Mouse (Mus musculus) ES-Bruce4 (cell line): ENCODE data around the gene Cacna1a. TPM values are rescaled to one million over a fixed set of nuclear protein-coding genes. Genes with fewer than 3 reads are reported as not detected.
"Not testable (repeated sequence)": the region's sequence is repeated elsewhere in the genome, so short reads cannot be mapped to it uniquely, and the experiment has no call there.

Experiments
- H3K27ac ChIP-seq: 2 replicates; pipeline ENCODE4 v1.5.1; 2012; ENCODE audit warnings: low read length, inconsistent platforms; ENCODE audit not compliant: insufficient read depth
- H3K27me3 ChIP-seq: 2 replicates; pipeline ENCODE4 v1.6.1; 2012; ENCODE audit warnings: mild to moderate bottlenecking, low read length, inconsistent platforms; ENCODE audit not compliant: control insufficient read depth, poor library complexity, insufficient read depth, severe bottlenecking
- H3K36me3 ChIP-seq: 2 replicates; pipeline ENCODE4 v1.6.1; 2012; ENCODE audit warnings: inconsistent platforms, mild to moderate bottlenecking, low read length, moderate library complexity; ENCODE audit not compliant: control insufficient read depth, poor library complexity, insufficient read depth, severe bottlenecking
- H3K4me1 ChIP-seq: one replicate; pipeline ENCODE4 v1.8.1; 2011; ENCODE audit warnings: low read length; ENCODE audit not compliant: control insufficient read depth, insufficient read depth
- H3K4me3 ChIP-seq: 2 replicates; pipeline ENCODE4 v1.5.1; 2011; ENCODE audit warnings: low read depth, mild to moderate bottlenecking, low read length
- H3K9ac ChIP-seq: 2 replicates; pipeline ENCODE4 v1.6.1; 2012; ENCODE audit warnings: low read depth, mild to moderate bottlenecking, inconsistent platforms; ENCODE audit not compliant: poor library complexity, severe bottlenecking
- H3K9me3 ChIP-seq: replicated peaks from 2 replicates; pipeline ENCODE4 v1.6.1; 2012; ENCODE audit warnings: mild to moderate bottlenecking, low read length, inconsistent platforms; ENCODE audit not compliant: control insufficient read depth, poor library complexity, insufficient read depth, severe bottlenecking
- CTCF ChIP-seq: IDR thresholded peaks from one replicate; pipeline ENCODE4 v1.8.1; 2011; ENCODE audit warnings: low read depth, low read length
- EP300 ChIP-seq: IDR thresholded peaks from 2 replicates; pipeline ENCODE4 v1.6.1; 2011; ENCODE audit warnings: low read depth, low read length; ENCODE audit not compliant: insufficient read depth
- POLR2A ChIP-seq: IDR thresholded peaks from one replicate; pipeline ENCODE4 v1.8.1; 2011; ENCODE audit warnings: low read length; ENCODE audit not compliant: insufficient read depth
- polyA plus RNA-seq: library from polyadenylated mRNA; stranded (reverse); fragments of >200 nt; gene quantifications from 2 replicates; pipeline ENCODE4 v1.2.4, GENCODE M21; 2011; ENCODE audit warnings: low read depth; ENCODE audit not compliant: missing spikeins, insufficient read depth, insufficient read length

Cacna1a gene
- polyA plus RNA-seq, 1 experiment = 24.0 TPM

DNA sequence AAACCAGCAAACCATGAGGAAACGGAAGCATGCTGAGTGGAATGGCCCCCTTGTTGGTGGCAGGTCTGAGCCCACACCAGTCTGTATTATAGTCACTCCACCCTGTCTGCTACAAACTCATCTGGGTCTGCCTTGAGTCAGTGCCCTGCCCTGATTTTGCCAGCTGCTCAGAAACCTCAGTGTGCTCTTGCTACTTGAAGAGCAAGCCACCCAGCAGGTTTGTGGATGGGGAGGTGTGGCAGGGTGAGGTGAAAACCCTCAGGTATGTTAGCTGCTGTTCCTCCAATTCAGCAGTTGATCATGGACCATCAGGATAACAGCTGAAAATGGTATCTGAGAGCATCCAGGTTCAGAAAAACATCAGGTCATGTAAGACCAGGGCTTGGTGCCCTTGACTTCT lies 279.8 kb downstream of the Cacna1a start:
- Histone ChIP-seq H3K9ac (no peak overlapping the region), H3K4me1 (peaks cover 4% of the 10 kb centered on the region), H3K36me3 (peaks cover 19% of the 10 kb centered on the region), H3K9me3 (no peaks in the 10 kb centered on the region), H3K27ac (peak overlapping the region; percentile 78), H3K4me3 (no peak overlapping the region), H3K27me3 (no peaks in the 10 kb centered on the region)
- TF ChIP-seq EP300 (no peak), POLR2A (no peak), CTCF (no peak)

DNA sequence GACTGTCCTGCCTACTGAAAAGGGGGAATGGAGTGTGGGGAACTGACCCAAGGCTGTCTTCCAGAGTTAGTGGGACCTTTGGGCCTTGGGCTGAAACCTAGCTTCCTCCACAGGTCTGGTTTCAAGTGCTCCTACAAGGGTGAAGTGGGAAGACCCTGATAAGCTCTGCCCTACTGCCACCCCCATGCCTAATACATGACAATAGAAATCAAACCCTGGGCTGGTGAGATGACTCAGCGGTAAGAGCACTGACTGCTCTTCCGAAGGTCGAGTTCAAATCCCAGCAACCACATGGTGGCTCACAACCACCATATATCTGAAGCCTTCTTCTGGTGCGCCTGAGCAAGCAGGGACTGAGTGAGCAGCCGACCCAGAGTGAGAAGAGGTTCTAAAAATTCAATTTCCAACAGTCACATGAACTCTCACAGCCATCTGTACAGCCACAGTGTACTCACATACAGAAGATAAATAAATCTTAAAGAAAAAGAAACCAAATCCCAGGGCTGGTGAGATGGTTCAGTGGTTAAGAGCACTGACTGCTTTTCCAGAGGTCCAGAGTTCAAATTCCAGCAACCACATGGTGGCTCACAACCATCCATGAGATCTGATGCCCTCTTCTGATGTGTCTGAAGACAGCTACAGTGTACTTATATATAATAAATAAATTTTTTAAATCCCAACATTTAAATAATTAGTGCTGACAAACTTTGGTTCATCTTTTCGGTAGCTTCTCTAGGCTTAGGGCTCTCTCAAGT lies 280.7 kb downstream of the Cacna1a start:
- Histone ChIP-seq H3K9ac (0 out of 2 replicates have a peak overlapping the region, but pooled peaks have one; percentile 1), H3K4me1 (peaks cover 4% of the 10 kb centered on the region), H3K4me3 (no peak overlapping the region), H3K27me3 (no peaks in the 10 kb centered on the region), H3K9me3 (no peaks in the 10 kb centered on the region), H3K36me3 (peaks cover 28% of the 10 kb centered on the region), H3K27ac (peak overlapping the region; percentile 78)
- no peak for TF ChIP-seq CTCF

DNA sequence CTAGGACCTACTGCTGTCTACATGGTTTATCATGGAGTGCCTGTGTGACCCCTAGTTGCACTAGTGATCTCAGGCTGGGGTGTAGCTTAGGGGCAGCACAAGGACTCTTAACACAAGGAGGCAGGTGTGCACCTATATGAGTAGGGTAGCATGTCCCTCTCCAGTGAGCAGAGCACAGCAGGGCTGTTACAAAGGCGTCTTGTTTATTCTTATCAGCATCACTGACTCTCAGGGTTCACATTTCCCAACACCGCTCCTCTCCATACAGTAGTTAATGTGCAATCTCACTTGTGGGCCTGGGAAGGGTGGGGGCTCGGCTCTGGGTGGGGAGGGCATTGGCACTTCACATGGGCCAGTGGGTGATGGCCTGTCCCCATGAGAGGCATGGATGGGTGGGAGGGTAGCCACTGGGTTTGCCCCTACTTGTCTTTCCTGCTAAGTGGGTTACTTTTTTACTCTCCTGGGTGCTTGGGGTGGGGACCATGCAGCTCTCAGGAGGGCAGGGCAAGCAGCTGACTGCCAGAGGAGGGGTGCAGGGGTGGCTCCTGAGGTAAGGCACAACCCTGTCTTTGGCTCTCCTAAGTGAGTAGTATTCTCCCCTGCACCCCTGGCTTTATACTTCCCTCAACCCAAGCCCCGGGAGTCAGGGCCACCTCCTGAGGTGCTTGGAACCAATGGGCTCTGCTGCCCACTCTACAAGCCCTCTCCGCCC lies 282.2 kb downstream of the Cacna1a start:
- H3K9ac ChIP-seq = 0 out of 2 replicates have a peak overlapping the region, but pooled peaks have one; percentile 1
- H3K9me3 ChIP-seq, H3K4me1 ChIP-seq, H3K27me3 ChIP-seq, H3K4me3 ChIP-seq: not testable (repeated sequence)
- H3K27ac ChIP-seq = peak overlapping the region; percentile 53
- peaks cover 43% of the 10 kb centered on the region for H3K36me3 ChIP-seq

DNA sequence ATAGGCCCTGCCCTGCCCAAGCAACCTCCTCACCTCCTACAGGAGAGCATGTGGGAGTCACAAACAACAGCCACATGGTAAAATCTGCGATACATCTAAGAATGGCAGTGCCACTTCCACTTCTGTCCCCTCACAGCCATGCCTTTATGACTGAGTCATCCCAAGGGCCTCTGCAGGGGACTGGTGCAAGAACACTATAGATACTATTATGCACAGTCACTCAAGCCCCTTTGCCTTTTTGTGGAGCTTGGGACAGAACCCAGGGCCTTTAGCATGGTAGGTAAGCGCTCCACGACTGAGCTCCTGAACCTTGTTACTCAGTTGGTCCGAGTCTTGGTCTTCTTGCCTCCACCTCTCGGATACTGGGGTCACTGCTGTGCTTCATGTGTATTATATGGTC lies 289.1 kb downstream of the Cacna1a start:
- H3K27ac ChIP-seq = no peak overlapping the region
- H3K4me1 ChIP-seq = no peaks in the 10 kb centered on the region
- H3K9ac ChIP-seq = no peak overlapping the region
- TF ChIP-seq POLR2A (no peak), EP300 (no peak), CTCF (no peak)
- no peaks in the 10 kb centered on the region for H3K27me3 ChIP-seq
- no peak overlapping the region for H3K4me3 ChIP-seq
- no peaks in the 10 kb centered on the region for H3K9me3 ChIP-seq
- peaks cover 61% of the 10 kb centered on the region for H3K36me3 ChIP-seq

DNA sequence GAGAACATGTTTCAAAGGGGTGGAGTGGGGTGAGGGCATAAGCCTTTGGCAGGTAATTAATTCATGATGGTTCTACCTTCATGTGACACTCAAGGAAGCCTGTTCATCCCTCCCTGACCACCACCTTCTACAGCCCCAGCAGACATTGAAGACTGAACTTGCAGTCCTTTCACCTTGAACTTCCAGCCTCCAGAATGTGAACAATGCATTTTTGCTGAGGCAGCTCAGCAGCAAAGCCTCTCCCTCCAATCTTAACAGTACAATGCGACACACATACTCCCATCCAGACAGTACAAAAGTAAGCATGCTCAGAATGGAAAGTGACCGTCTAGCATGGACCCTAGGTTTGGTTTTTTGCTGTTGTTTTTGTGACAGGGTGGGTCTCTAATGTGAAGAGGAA lies 293.2 kb downstream of the Cacna1a start:
- no peak overlapping the region for H3K9ac ChIP-seq
- no peak for TF ChIP-seq EP300
- no peak for TF ChIP-seq POLR2A
- no peak for TF ChIP-seq CTCF
- H3K4me1 ChIP-seq = peaks cover 2% of the 10 kb centered on the region
- no peak overlapping the region for H3K4me3 ChIP-seq
- 0 out of 2 replicates have a peak overlapping the region, but pooled peaks have one; percentile 34 for H3K27ac ChIP-seq
- no peaks in the 10 kb centered on the region for H3K9me3 ChIP-seq
- peaks cover 33% of the 10 kb centered on the region for H3K36me3 ChIP-seq
- H3K27me3 ChIP-seq = no peaks in the 10 kb centered on the region

DNA sequence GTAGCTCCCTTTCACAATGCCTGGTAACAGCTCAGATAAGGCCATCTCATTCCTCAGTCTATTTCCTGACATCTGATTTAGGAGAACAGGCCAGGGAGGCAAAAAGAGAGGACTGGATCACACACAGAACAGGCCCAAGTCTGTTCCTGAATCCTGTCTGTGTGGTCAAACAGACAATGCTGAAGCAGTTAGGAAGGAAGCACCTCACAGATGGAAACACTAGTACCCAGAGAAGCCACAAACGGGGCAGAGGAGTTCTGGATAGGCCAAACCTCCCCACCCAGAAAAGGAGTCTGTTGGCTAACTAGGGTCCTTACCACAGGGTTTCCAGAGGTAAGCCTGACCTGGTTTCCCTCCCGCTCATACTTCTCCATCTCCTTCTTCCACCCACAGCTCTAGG lies 294.0 kb downstream of the Cacna1a start:
- H3K9ac ChIP-seq = no peak overlapping the region
- H3K36me3 ChIP-seq = peaks cover 32% of the 10 kb centered on the region

More for the DNA sequence above, 294.0 kb downstream of the Cacna1a start:
- H3K4me3 ChIP-seq = no peak overlapping the region
- H3K27me3 ChIP-seq = no peaks in the 10 kb centered on the region
- TF ChIP-seq EP300 = no peak
- TF ChIP-seq POLR2A = no peak
- TF ChIP-seq CTCF = no peak
- H3K4me1 ChIP-seq = peaks cover 2% of the 10 kb centered on the region
- no peak overlapping the region for H3K27ac ChIP-seq
- no peaks in the 10 kb centered on the region for H3K9me3 ChIP-seq
